Mouse (Mus musculus) embryonic facial prominence, embryonic 10.5 days (tissue): ENCODE data around the gene Cideb. TPM values are rescaled to one million over a fixed set of nuclear protein-coding genes. Genes with fewer than 3 reads are reported as not detected.
"Not testable (repeated sequence)": the region's sequence is repeated elsewhere in the genome, so short reads cannot be mapped to it uniquely, and the experiment has no call there.

Source experiments
- DNase-seq: peaks from one replicate; pipeline ENCODE4 v3.0.0-alpha.2; 2017; ENCODE audit warnings: low spot score
- H3K27ac ChIP-seq: fragments of 300-500 bp; sonication (generic); replicated peaks from 2 replicates; pipeline ENCODE4 v1.5.1; 2016; ENCODE audit warnings: mild to moderate bottlenecking
- H3K27me3 ChIP-seq: fragments of 300-500 bp; sonication (generic); replicated peaks from 2 replicates; pipeline ENCODE4 v1.6.1; 2016; ENCODE audit warnings: low read depth, mild to moderate bottlenecking; ENCODE audit not compliant: poor library complexity, severe bottlenecking
- H3K36me3 ChIP-seq: fragments of 300-500 bp; sonication (generic); replicated peaks from 2 replicates; pipeline ENCODE4 v1.6.1; 2016; ENCODE audit warnings: mild to moderate bottlenecking, moderate library complexity
- H3K4me1 ChIP-seq: fragments of 300-500 bp; sonication (generic); 2 replicates; pipeline ENCODE4 v1.6.1; 2016
- H3K4me3 ChIP-seq: fragments of 300-500 bp; sonication (generic); 2 replicates; pipeline ENCODE4 v1.5.1; 2016; ENCODE audit warnings: mild to moderate bottlenecking, moderate library complexity
- H3K9me3 ChIP-seq: fragments of 300-500 bp; sonication (generic); 2 replicates; pipeline ENCODE4 v1.6.1; 2016; ENCODE audit warnings: mild to moderate bottlenecking
- WGBS: fragments of 180-500 bp; shearing (Covaris S2); methylation state at CpG from one replicate; pipeline ENCODE4 v1.1.7; 2016; 5-methylcytosine and 5-hydroxymethylcytosine counted together
- polyA plus RNA-seq: library from polyadenylated mRNA; unstranded; fragments of >200 nt; fragmentation: Nextera tagmentation; extraction: Ambion mirVana; gene quantifications from 2 replicates; pipeline ENCODE4 v1.2.1, GENCODE M21; 2016

The Cideb gene
- polyA plus RNA-seq, 1 experiment from 2014 or later, result not detected

- 68% methylated on average over 6 of the region's 6 CpGs for WGBS
- Histone ChIP-seq H3K4me3 (peak within 1 kb of the TSS; percentile 65), H3K4me1 (peaks cover 23% of the 10 kb centered on the region), H3K27me3 (peaks cover 60% of the 10 kb centered on the region), H3K27ac (peak within 1 kb of the TSS; percentile 78), H3K36me3 (peaks cover 7% of the 10 kb centered on the region), H3K9me3 (no peaks in the 10 kb centered on the region)
- DNase-seq, result no peak
These were observed 2.9 kb upstream of the Cideb start, which contains the start of gene Ltb4r2 for GRCm38 (mm10) chr14:55761163-55761562. Gene Ltb4r2 (plus strand): TSS chr14:55761428.

DNA sequence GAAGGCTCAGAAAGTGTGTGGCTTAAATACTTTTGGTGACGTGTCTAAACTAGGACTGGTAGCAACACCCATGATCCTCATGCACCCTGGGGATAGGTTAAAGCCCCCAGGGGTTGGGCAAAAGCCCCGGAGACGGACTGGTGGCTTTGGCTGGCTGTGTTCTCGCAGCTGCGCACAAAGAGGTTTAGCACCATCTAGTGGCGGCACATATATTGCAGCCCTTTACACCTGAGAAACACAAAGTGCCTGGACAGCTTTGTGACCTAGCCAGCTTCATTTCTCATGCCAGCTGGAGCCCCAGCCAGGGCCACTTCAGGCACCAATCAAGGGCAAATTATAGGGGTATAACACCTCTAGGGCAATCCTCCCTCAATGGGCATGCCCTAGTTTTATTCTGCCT lies 1.9 kb upstream of the Cideb start:
- 2% methylated on average over 6 of the region's 6 CpGs for WGBS
- H3K4me3 ChIP-seq, result peak overlapping the region; percentile 39

DNA sequence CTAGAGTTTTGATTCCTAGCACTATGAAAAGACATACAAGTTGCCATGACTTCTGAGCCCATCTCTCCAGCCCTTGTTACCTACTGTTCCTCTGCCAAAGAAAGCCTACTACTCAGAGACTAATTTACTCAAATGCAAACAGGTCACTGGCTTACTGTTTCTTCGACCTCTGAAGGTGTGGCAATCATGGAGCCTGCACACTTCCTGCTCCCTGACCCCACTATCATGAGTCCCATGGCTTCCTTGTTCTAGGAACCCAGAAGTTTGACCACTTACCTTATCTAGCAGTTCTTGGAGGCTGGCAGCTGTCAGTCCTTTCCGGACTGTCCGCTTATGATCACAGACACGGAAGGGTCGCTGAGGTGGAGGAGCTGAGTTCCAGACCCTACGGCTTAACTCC lies 692 bp downstream of the Cideb start:
- WGBS, result 90% methylated on average over 6 of the region's 6 CpGs
- Histone ChIP-seq H3K4me3 (no peak overlapping the region), H3K9me3 (no peaks in the 10 kb centered on the region), H3K4me1 (peaks cover 20% of the 10 kb centered on the region), H3K27ac (no peak overlapping the region), H3K36me3 (peaks cover 43% of the 10 kb centered on the region), H3K27me3 (peaks cover 24% of the 10 kb centered on the region)
- DNase-seq, result no peak

More for the DNA sequence above, 1.9 kb upstream of the Cideb start:
- Histone ChIP-seq H3K36me3 (peaks cover 17% of the 10 kb centered on the region), H3K27me3 (peaks cover 50% of the 10 kb centered on the region), H3K4me1 (peaks cover 23% of the 10 kb centered on the region)
- H3K27ac ChIP-seq, H3K9me3 ChIP-seq: not testable (repeated sequence)
- DNase-seq, result peak; percentile 85

DNA sequence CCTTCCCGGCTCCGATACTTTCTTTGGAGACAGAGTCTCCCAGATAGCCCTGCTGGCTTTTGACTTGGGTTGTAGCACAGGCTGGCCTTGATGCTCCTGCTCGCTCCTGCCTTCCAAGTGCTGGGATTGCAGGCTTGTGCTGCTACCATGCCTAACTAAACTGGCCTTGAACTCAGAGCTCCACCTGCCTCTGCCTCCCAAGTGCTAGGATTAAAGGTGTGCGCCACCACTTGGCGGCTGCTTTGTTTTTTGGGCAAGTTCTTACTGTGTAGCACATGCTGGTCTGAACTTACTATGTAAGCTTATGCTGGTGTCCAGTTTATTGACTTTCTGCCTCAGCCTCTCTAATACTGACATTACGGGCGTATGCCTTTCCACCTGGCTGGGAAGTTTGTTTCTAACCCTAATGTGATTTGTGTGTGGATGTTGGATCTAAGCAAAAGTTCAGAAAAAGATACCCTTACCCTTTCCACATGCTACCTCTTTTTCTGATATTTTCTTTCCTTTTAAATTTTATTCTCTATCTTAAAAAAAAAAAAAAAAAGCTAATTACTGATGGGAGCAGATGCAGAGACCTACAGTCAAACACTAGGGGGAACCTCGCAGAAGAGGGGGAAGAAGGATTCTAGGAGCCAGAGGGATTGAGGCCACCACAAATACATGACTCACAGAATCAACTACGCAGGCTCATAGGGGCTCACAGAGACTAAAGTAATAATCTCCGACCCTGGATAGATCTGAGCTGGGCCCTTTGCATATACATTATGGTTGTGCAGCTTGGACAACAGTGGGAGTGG lies 11.0 kb downstream of the Cideb start:
- Histone ChIP-seq H3K9me3 (no peaks in the 10 kb centered on the region), H3K27me3 (no peaks in the 10 kb centered on the region), H3K4me1 (peaks cover 35% of the 10 kb centered on the region), H3K27ac (no peak overlapping the region), H3K36me3 (peaks cover 55% of the 10 kb centered on the region), H3K4me3 (peak overlapping the region; percentile 90)
- WGBS, result 89% methylated on average over 10 of the region's 10 CpGs
- DNase-seq, result no peak

DNA sequence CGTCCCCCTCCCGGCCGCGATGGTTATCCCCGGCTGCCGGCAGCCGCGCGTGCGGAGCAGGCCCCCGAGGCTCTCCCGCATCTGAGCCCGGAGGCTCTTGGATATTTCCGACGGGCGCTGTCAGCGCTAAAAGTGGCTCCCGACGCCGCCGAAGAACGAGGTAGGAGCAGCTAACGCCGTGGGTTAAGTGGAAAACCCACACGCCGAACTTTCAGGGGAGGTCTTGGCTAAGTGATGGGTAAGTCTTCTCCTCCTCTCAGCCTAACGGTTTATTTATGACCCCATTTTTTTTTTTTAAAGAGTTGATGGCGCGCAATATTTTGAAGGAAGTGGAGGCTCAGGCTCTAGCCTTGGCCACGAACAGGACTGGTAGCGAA lies 12.4 kb downstream of the Cideb start:
- H3K27ac ChIP-seq, result peak overlapping the region; percentile 85
- peaks cover 47% of the 10 kb centered on the region for H3K36me3 ChIP-seq
- H3K4me3 ChIP-seq, result peak overlapping the region; percentile 90
- WGBS, result under 1% methylated on average over 31 of the region's 31 CpGs
- peaks cover 35% of the 10 kb centered on the region for H3K4me1 ChIP-seq
- H3K9me3 ChIP-seq, result no peaks in the 10 kb centered on the region
- DNase-seq, result no peak
- no peaks in the 10 kb centered on the region for H3K27me3 ChIP-seq

- Histone ChIP-seq H3K4me1 (peaks cover 35% of the 10 kb centered on the region), H3K27ac (peak within 1 kb of the TSS; percentile 85)
- WGBS, result 2% methylated on average over 48 of the region's 48 CpGs
These were observed 12.9 kb downstream of the Cideb start, which contains the start of the genes Dhrs1 and Nop9 for GRCm38 (mm10) chr14:55745180-55745860. Gene Dhrs1 (minus strand): TSS chr14:55745690. Gene Nop9 (plus strand): TSS chr14:55745693.

DNA sequence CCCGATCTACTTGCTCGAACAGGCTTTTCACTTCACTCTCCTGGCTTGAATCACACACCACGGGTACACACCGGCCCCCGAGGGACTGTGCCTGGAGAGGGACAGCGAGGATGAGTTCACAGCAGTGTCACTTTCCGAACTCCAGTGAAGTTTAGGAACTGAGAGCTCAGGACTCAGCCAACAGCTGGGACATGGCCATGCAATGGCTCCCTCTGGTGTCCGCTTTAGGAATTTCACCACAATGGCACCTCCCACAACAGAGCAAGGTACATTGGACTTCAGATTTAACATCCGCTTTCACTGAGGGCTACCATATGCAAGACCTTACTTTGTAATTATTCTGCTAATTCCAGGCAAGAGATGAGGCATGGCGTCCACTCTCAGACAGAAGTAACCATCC lies 14.5 kb downstream of the Cideb start:
- DNase-seq, result peak; percentile 86
- WGBS, result 22% methylated on average over 10 of the region's 10 CpGs
- Histone ChIP-seq H3K36me3 (peaks cover 47% of the 10 kb centered on the region), H3K4me3 (peak overlapping the region; percentile 32; the same call in 1 of the 2 replicates), H3K9me3 (no peaks in the 10 kb centered on the region), H3K4me1 (peaks cover 35% of the 10 kb centered on the region), H3K27ac (no peak overlapping the region), H3K27me3 (no peaks in the 10 kb centered on the region)

More at GRCm38 (mm10) chr14:55745180-55745860, 12.9 kb downstream of the Cideb start, which contains the start of the genes Dhrs1 and Nop9:
- H3K9me3 ChIP-seq, result no peaks in the 10 kb centered on the region
- peaks cover 47% of the 10 kb centered on the region for H3K36me3 ChIP-seq
- DNase-seq, result peak; percentile 96
- H3K4me3 ChIP-seq, result peak within 1 kb of the TSS; percentile 90
- H3K27me3 ChIP-seq, result no peaks in the 10 kb centered on the region

GRCm38 (mm10) chr14:55737086-55737687 lies 21.1 kb downstream of the Cideb start:
- Histone ChIP-seq H3K27ac (no peak overlapping the region), H3K9me3 (no peaks in the 10 kb centered on the region), H3K27me3 (no peaks in the 10 kb centered on the region), H3K36me3 (peaks cover 34% of the 10 kb centered on the region), H3K4me3 (no peak overlapping the region), H3K4me1 (no peaks in the 10 kb centered on the region)
- WGBS, result 88% methylated on average over 9 of the region's 9 CpGs
- no peak for DNase-seq

- DNase-seq, result no peak
- WGBS, result 89% methylated on average over 4 of the region's 4 CpGs
- no peak overlapping the region for H3K4me3 ChIP-seq
These were observed 22.5 kb downstream of the Cideb start for GRCm38 (mm10) chr14:55735758-55736157.

DNA sequence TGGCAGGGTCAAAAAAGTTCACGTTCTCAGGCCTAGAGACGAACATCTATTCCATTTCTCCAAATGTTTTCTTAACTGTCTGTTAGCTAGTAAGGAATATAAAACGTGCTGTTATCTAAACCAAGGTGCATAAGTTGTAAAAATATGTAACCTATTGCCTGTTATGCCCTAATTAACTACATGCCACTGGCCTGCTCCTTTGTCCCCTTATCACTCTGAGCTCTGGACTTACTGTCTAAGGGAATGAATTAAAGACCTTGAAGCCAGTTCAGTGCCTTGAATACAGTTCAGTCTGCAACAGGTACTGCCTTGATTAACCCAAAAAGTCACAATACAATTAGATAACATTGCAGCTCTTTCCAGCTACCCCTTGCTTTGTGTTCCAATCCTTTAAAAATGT lies 22.9 kb downstream of the Cideb start:
- H3K4me3 ChIP-seq, result no peak overlapping the region
- no peak for DNase-seq
- no peaks in the 10 kb centered on the region for H3K4me1 ChIP-seq
- peaks cover 23% of the 10 kb centered on the region for H3K36me3 ChIP-seq
- H3K9me3 ChIP-seq, result no peaks in the 10 kb centered on the region
- WGBS, result 79% methylated on average over 3 of the region's 3 CpGs
- no peak overlapping the region for H3K27ac ChIP-seq
- 0 out of 2 replicates have a peak, but pooled peaks cover 3% of the 10 kb centered on the region for H3K27me3 ChIP-seq

More at GRCm38 (mm10) chr14:55735758-55736157, 22.5 kb downstream of the Cideb start:
- no peaks in the 10 kb centered on the region for H3K4me1 ChIP-seq
- H3K27me3 ChIP-seq, result 0 out of 2 replicates have a peak, but pooled peaks cover 2% of the 10 kb centered on the region
- peaks cover 27% of the 10 kb centered on the region for H3K36me3 ChIP-seq
- no peak overlapping the region for H3K27ac ChIP-seq
- no peaks in the 10 kb centered on the region for H3K9me3 ChIP-seq

GRCm38 (mm10) chr14:55734869-55735268 lies 23.4 kb downstream of the Cideb start:
- Histone ChIP-seq H3K36me3 (peaks cover 18% of the 10 kb centered on the region), H3K4me3 (no peak overlapping the region), H3K9me3 (no peaks in the 10 kb centered on the region), H3K27me3 (0 out of 2 replicates have a peak, but pooled peaks cover 3% of the 10 kb centered on the region), H3K4me1 (no peaks in the 10 kb centered on the region), H3K27ac (no peak overlapping the region)
- 78% methylated on average over 7 of the region's 7 CpGs for WGBS
- DNase-seq, result no peak

DNA sequence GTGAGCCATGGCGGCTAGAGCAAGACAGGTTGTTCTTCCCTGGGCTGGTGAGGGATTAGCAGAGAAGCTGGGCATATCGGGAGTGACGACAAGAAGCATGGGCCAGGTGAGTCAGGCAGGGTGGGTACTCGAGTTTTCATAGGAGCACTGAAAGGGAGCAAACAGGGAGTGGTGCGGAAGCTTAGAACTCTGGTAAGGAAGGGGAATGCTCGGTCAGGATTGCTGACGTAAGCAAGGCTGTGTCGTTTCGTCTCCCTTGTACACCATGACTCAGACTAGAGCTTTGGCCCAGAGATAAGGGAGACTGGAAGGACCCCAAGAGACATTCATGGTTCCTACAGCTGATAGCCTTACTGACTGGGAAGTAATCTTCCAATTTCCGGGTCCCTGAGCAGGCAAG lies 24.4 kb downstream of the Cideb start:
- Histone ChIP-seq H3K36me3 (peaks cover 9% of the 10 kb centered on the region), H3K4me3 (no peak overlapping the region), H3K27me3 (0 out of 2 replicates have a peak, but pooled peaks cover 3% of the 10 kb centered on the region), H3K4me1 (no peaks in the 10 kb centered on the region), H3K9me3 (no peaks in the 10 kb centered on the region), H3K27ac (no peak overlapping the region)
- WGBS, result 80% methylated on average over 10 of the region's 10 CpGs
- no peak for DNase-seq
